Mouse (Mus musculus) liver, postnatal 0 days (tissue): ENCODE results near the gene Tmem158. TPM values are rescaled to one million over a fixed set of nuclear protein-coding genes. Genes with fewer than 3 reads are reported as not detected.

Source experiments
- ATAC-seq: fragments of 200-750 bp; cut with Nextera tagmentation; 2 replicates; pipeline ENCODE4 v1.8.0; 2017; ENCODE audit warnings: mild to moderate bottlenecking, moderate library complexity
- DNase-seq: peaks from one replicate; pipeline ENCODE4 v3.0.0-alpha.2; 2016
- H3K27ac ChIP-seq: fragments of 300-500 bp; sonication (generic); 2 replicates; pipeline ENCODE4 v1.5.1; 2014; ENCODE audit warnings: antibody characterized with exemption, moderate library complexity, mild to moderate bottlenecking, low read depth
- H3K27me3 ChIP-seq: fragments of 300-500 bp; sonication (generic); 2 replicates; pipeline ENCODE4 v1.6.1; 2014; ENCODE audit warnings: low read length, control low read depth, mixed read lengths; ENCODE audit not compliant: insufficient read depth
- H3K36me3 ChIP-seq: fragments of 300-500 bp; sonication (generic); replicated peaks from 2 replicates; pipeline ENCODE4 v1.6.1; 2014; ENCODE audit warnings: mild to moderate bottlenecking, control low read depth, low read length, moderate library complexity, mixed read lengths; ENCODE audit not compliant: insufficient read depth
- H3K4me1 ChIP-seq: fragments of 300-500 bp; sonication (generic); 2 replicates; pipeline ENCODE4 v1.6.1; 2014; ENCODE audit warnings: antibody characterized with exemption, mild to moderate bottlenecking, control low read depth; ENCODE audit not compliant: insufficient read depth
- H3K4me2 ChIP-seq: fragments of 300-500 bp; sonication (generic); 2 replicates; pipeline ENCODE4 v1.6.1; 2014; ENCODE audit warnings: low read depth, mild to moderate bottlenecking, low read length, moderate library complexity, mixed read lengths
- H3K4me3 ChIP-seq: fragments of 300-500 bp; sonication (generic); 2 replicates; pipeline ENCODE4 v1.5.1; 2014; ENCODE audit warnings: low read depth, low read length
- H3K9ac ChIP-seq: fragments of 300-500 bp; sonication (generic); replicated peaks from 2 replicates; pipeline ENCODE4 v1.6.1; 2014; ENCODE audit warnings: mild to moderate bottlenecking, moderate library complexity
- H3K9me3 ChIP-seq: fragments of 300-500 bp; sonication (generic); 2 replicates; pipeline ENCODE4 v1.6.1; 2016; ENCODE audit warnings: mild to moderate bottlenecking, control low read depth, low read length, mixed read lengths
- CTCF ChIP-seq: sonication (generic); IDR thresholded peaks from 2 replicates; pipeline ENCODE4 v1.5.1; 2016; ENCODE audit warnings: antibody characterized with exemption, low read depth
- EP300 ChIP-seq: IDR thresholded peaks from 2 replicates; pipeline ENCODE4 v1.6.1; 2016; ENCODE audit warnings: antibody characterized with exemption, low read depth, mild to moderate bottlenecking
- WGBS: fragments of 180-500 bp; shearing (Covaris S2); extraction: QIAGEN DNeasy Blood & Tissue Kit; methylation state at CpG from one replicate; pipeline ENCODE4 v1.1.7; 2014; ENCODE audit not compliant: insufficient replicate concordance; 5-methylcytosine and 5-hydroxymethylcytosine counted together
- polyA plus RNA-seq: library from polyadenylated mRNA; unstranded; fragments of >200 nt; fragmentation: Nextera tagmentation; extraction: Ambion mirVana; gene quantifications from 2 replicates; pipeline ENCODE4 v1.2.1, GENCODE M21; 2015

Gene Tmem158
- polyA plus RNA-seq, 1 experiment from 2014 or later = 2.8 TPM

DNA sequence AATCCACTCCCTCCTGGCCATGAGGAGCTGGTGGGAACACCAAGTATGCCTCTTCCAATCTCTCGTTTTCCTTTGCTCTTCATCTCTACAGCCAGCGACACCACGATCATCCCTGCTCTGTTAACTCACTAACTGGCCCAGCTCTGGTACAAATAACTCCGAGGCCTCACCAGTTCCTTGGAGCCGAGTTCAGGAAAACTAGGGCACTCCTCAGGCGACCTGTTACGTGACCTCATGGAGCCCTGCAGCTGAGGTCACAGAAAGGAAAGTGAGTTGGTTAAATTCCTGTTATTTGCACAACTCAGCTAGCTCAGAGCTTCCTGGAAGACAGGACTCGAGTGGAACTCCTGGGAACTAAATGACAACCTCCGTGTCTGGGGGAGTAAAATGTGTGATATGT is 47.2 kb downstream of the Tmem158 start:
- H3K9me3 ChIP-seq = no peaks in the 10 kb centered on the region
- no peak overlapping the region for H3K4me3 ChIP-seq
- peaks cover 5% of the 10 kb centered on the region for H3K4me1 ChIP-seq
- no peak for TF ChIP-seq CTCF
- TF ChIP-seq EP300 = no peak
- H3K4me2 ChIP-seq = no peak overlapping the region
- DNase-seq (no peak), ATAC-seq (no peak)
- no peaks in the 10 kb centered on the region for H3K27me3 ChIP-seq
- H3K27ac ChIP-seq = no peak overlapping the region
- WGBS = 63% methylated on average over 9 of the region's 9 CpGs
- no peak overlapping the region for H3K9ac ChIP-seq
- no peaks in the 10 kb centered on the region for H3K36me3 ChIP-seq

Other genes starting within 250 kb of the Tmem158 start
- gene Tmem42, start 239.4 kb downstream of the Tmem158 start, polyA plus RNA-seq = 13.7 and 14.8 TPM in 2 replicates
- gene Tgm4, start 226.0 kb downstream of the Tmem158 start, polyA plus RNA-seq = 0.13 and 0.15 TPM in 2 replicates
- gene Zdhhc3, start 147.6 kb downstream of the Tmem158 start, polyA plus RNA-seq = 17.8 and 19.1 TPM in 2 replicates
- 48.8 and 52.1 TPM in 2 replicates for gene Exosc7, start 147.5 kb downstream of the Tmem158 start, polyA plus RNA-seq
- 0.28 TPM in 1 of 2 replicates, not detected in the other for gene Clec3b, start 109.8 kb downstream of the Tmem158 start, polyA plus RNA-seq
- gene Cdcp1, start 44.7 kb downstream of the Tmem158 start, polyA plus RNA-seq = 0.90 and 1.2 TPM in 2 replicates
- 1,315 and 1,350 TPM in 2 replicates for gene Lars2, start 106.2 kb upstream of the Tmem158 start, polyA plus RNA-seq
- gene Limd1, start 217.9 kb upstream of the Tmem158 start, polyA plus RNA-seq = 11.9 and 12.4 TPM in 2 replicates